ENCODE assay signal across 28 mouse cellular contexts in genomic region chr19:16978910-16979309, GRCm38 (mm10). TPM values are rescaled to one million over a fixed set of nuclear protein-coding genes. Genes with fewer than 3 reads are reported as not detected.
A peak's percentile ranks its signal among the peaks of the same experiment; 100 is the strongest.
DNase-seq lines count a peak whose midpoint lies in the region; ATAC-seq lines count a peak whose summit lies in the region.
"Had no signal": no experiment of that assay in that cellular context is flagged by ENCODE, and none has a peak within 500 bp of the region (broad histone marks: within the 10 kb centered on the region; RNA-seq: fewer than 3 reads in every experiment).

No protein-coding gene starts in this region.

- H3K4me3 ChIP-seq in heart, embryonic 12.5 days, result no peak overlapping the region
- H3K4me3 ChIP-seq: embryonic facial prominence, embryonic 12.5 days; embryonic facial prominence, embryonic 15.5 days; forebrain, embryonic 15.5 days; heart, embryonic 15.5 days; hindbrain, embryonic 12.5 days; hindbrain, embryonic 15.5 days; intestine, embryonic 15.5 days had no signal

- H3K36me3 ChIP-seq in heart, embryonic 12.5 days, result no peaks in the 10 kb centered on the region
- H3K36me3 ChIP-seq: embryonic facial prominence, embryonic 12.5 days; embryonic facial prominence, embryonic 15.5 days; forebrain, embryonic 15.5 days; heart, embryonic 15.5 days; hindbrain, embryonic 12.5 days; hindbrain, embryonic 15.5 days; intestine, embryonic 15.5 days had no signal

- no peaks in the 10 kb centered on the region for H3K4me1 ChIP-seq in heart, embryonic 12.5 days (replicated peaks)
- H3K4me1 ChIP-seq: embryonic facial prominence, embryonic 12.5 days; embryonic facial prominence, embryonic 15.5 days; forebrain, embryonic 15.5 days; heart, embryonic 15.5 days; hindbrain, embryonic 12.5 days; hindbrain, embryonic 15.5 days; intestine, embryonic 15.5 days had no signal

- no peaks in the 10 kb centered on the region for H3K9me3 ChIP-seq in heart, embryonic 12.5 days (replicated peaks)
- H3K9me3 ChIP-seq: embryonic facial prominence, embryonic 12.5 days; embryonic facial prominence, embryonic 15.5 days; forebrain, embryonic 15.5 days; heart, embryonic 15.5 days; hindbrain, embryonic 12.5 days; hindbrain, embryonic 15.5 days; intestine, embryonic 15.5 days had no signal

- no peak overlapping the region for H3K4me2 ChIP-seq in heart, embryonic 12.5 days
- H3K4me2 ChIP-seq: embryonic facial prominence, embryonic 12.5 days; embryonic facial prominence, embryonic 15.5 days; forebrain, embryonic 15.5 days; heart, embryonic 11.5 days; heart, embryonic 15.5 days; hindbrain, embryonic 12.5 days; hindbrain, embryonic 15.5 days; intestine, embryonic 15.5 days had no signal

- peak; percentile 5 for DNase-seq in heart, adult 11 months
- peak; percentile 8 for DNase-seq in T-cell, adult 2 months (ENCODE audit: low spot score)
- DNase-seq in naive thymus-derived CD4-positive, alpha-beta T cell, adult 2 months (ENCODE audit: low read depth), result peak; percentile 4
- DNase-seq in kidney, adult 11 months, result no peak
- no peak for DNase-seq in urinary bladder, postnatal 25 days (ENCODE audit: low spot score)
- DNase-seq in retina, embryonic 14.5 days (ENCODE audit: low spot score), result no peak
- DNase-seq: adrenal gland, adult 8-10 months; adrenal gland, postnatal 25 days; B cell, adult 2 months; cerebellum, adult 11-12 months; cerebellum, adult 8-10 months; cerebellum, postnatal 14 days; gastrocnemius, postnatal 25 days; heart, postnatal 10 days; heart, postnatal 4 days had no signal

- H3K9ac ChIP-seq in heart, embryonic 12.5 days, result no peak overlapping the region
- H3K9ac ChIP-seq: embryonic facial prominence, embryonic 12.5 days; embryonic facial prominence, embryonic 15.5 days; forebrain, embryonic 15.5 days; heart, embryonic 15.5 days; hindbrain, embryonic 12.5 days; hindbrain, embryonic 15.5 days; intestine, embryonic 15.5 days had no signal

- no peak for ATAC-seq in heart, embryonic 12.5 days (ENCODE audit: insufficient number of reproducible peaks, low FRiP score)
- ATAC-seq in hematopoietic stem cell, adult 5-6 weeks (replicated peaks in 1 of 2; ENCODE audit: insufficient read depth in 1 of 2, low FRiP score in 2 of 2, low TSS enrichment in 1 of 2, low read depth in 1 of 2, poor library complexity in 2 of 2, severe bottlenecking in 2 of 2), result peak; percentile 60 to 68; a peak in 3 of 4 replicates
- ATAC-seq: activated CD4-positive, CD25-positive, alpha-beta regulatory T cell, adult 4 months; CD4-positive, CD25-positive, alpha-beta regulatory T cell, adult 4 months; forebrain, embryonic 15.5 days; intestine, embryonic 15.5 days had no signal

- H3K27me3 ChIP-seq in heart, embryonic 12.5 days (replicated peaks), result no peaks in the 10 kb centered on the region
- H3K27me3 ChIP-seq: embryonic facial prominence, embryonic 12.5 days; embryonic facial prominence, embryonic 15.5 days; forebrain, embryonic 15.5 days; heart, embryonic 15.5 days; hindbrain, embryonic 12.5 days; hindbrain, embryonic 15.5 days; intestine, embryonic 15.5 days had no signal

- WGBS in heart, embryonic 12.5 days, result 80% methylated on average over 3 of the region's 3 CpGs

- H3K27ac ChIP-seq in heart, embryonic 12.5 days (ENCODE audit: poor library complexity, severe bottlenecking), result no peak overlapping the region
- H3K27ac ChIP-seq: embryonic facial prominence, embryonic 12.5 days; embryonic facial prominence, embryonic 15.5 days; forebrain, embryonic 15.5 days; heart, embryonic 15.5 days; hindbrain, embryonic 12.5 days; hindbrain, embryonic 15.5 days; intestine, embryonic 15.5 days had no signal

RNA-seq across cellular contexts. Expression of gene Prune2, which starts 23.0 kb away (rescaled TPM):
- 7.7 and 8.2 TPM in 2 replicates for polyA plus RNA-seq in heart, embryonic 12.5 days (2016; fragmentation: Nextera tagmentation; extraction: Ambion mirVana)
- 6.3 and 7.0 TPM in 2 replicates for total RNA-seq in hematopoietic stem cell, adult 5-6 weeks (2017)
- total RNA-seq: MEL had no signal

Comparison
In these comparisons a context has a peak if more than half of its experiments do, and no peak if none do; other contexts are left out.
1. DNase-seq: peak in heart, adult 11 months (single experiment), T-cell, adult 2 months (single experiment) and naive thymus-derived CD4-positive, alpha-beta T cell, adult 2 months (single experiment); none in kidney, adult 11 months (single experiment), urinary bladder, postnatal 25 days (single experiment) and retina, embryonic 14.5 days (single experiment).